Comparison of ENCODE assay signal across 34 mouse cellular contexts in the genomic region with DNA sequence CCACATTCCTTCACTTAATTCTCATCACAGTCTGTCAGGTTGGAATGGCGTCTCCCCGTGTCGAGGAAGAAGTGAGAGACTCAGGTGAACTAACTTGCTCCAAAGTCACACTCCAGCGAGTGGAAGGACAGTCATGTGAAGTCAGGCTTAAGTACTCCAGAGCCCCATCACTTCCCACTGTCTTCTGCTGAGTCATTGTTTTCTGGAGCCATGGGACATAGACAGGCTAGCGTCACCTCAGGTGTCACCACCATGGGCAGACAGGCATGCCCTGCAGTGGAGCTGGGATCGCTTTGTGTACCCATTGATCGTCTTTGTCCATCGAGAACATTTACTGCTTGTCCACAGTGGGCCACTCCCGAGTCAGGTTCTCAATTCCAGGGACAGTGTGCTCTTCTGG. TPM values are rescaled to one million over a fixed set of nuclear protein-coding genes. Genes with fewer than 3 reads are reported as not detected.
"Had no signal": no experiment of that assay in that cellular context is flagged by ENCODE, and none has a peak within 500 bp of the region (broad histone marks: within the 10 kb centered on the region; RNA-seq: fewer than 3 reads in every experiment).

No protein-coding gene starts in this region.

- DNase-seq: layer of hippocampus, postnatal 36 days; left cerebral cortex, postnatal 4 days; lung, adult 18-20 months; lung, adult 2 months; lung, embryonic 14.5 days; lung, postnatal 10 days; lung, postnatal 14 days; lung, postnatal 36 days; lung, postnatal 4 days; midbrain, embryonic 14.5 days had no signal

- H3K27ac ChIP-seq: left cerebral cortex, adult 2 months; limb, embryonic 10.5 days; limb, embryonic 12.5 days; limb, embryonic 13.5 days; limb, embryonic 15.5 days; lung, embryonic 15.5 days; macrophage; midbrain, embryonic 10.5 days; midbrain, embryonic 12.5 days; midbrain, embryonic 13.5 days; midbrain, embryonic 15.5 days; neural tube, embryonic 12.5 days; neural tube, embryonic 13.5 days had no signal

- H3K4me2 ChIP-seq: limb, embryonic 12.5 days; limb, embryonic 13.5 days; limb, embryonic 15.5 days; lung, embryonic 14.5 days; lung, embryonic 15.5 days; midbrain, embryonic 11.5 days; midbrain, embryonic 12.5 days; midbrain, embryonic 13.5 days; midbrain, embryonic 15.5 days; neural tube, embryonic 12.5 days; neural tube, embryonic 13.5 days had no signal

- H3K27me3 ChIP-seq: limb, embryonic 12.5 days; limb, embryonic 13.5 days; limb, embryonic 15.5 days; lung, embryonic 15.5 days; midbrain, embryonic 12.5 days; midbrain, embryonic 15.5 days; neural tube, embryonic 12.5 days; neural tube, embryonic 13.5 days had no signal

- ATAC-seq: lung, postnatal 0 days; midbrain, embryonic 13.5 days; midbrain, embryonic 15.5 days; midbrain, embryonic 16.5 days had no signal

- H3K9me3 ChIP-seq: limb, embryonic 10.5 days; limb, embryonic 13.5 days; limb, embryonic 15.5 days; lung, embryonic 15.5 days; megakaryocyte, embryonic 14.5 days; midbrain, embryonic 12.5 days; midbrain, embryonic 13.5 days; midbrain, embryonic 15.5 days; neural tube, embryonic 12.5 days; neural tube, embryonic 13.5 days had no signal

- H3K9ac ChIP-seq: limb, embryonic 12.5 days; limb, embryonic 13.5 days; limb, embryonic 15.5 days; lung, embryonic 14.5 days; lung, embryonic 15.5 days; midbrain, embryonic 12.5 days; midbrain, embryonic 13.5 days; midbrain, embryonic 15.5 days; neural tube, embryonic 12.5 days; neural tube, embryonic 13.5 days had no signal

- H3K4me3 ChIP-seq: left cerebral cortex, adult 2 months; limb, embryonic 10.5 days; limb, embryonic 12.5 days; limb, embryonic 13.5 days; limb, embryonic 15.5 days; lung, embryonic 15.5 days; megakaryocyte, embryonic 14.5 days; midbrain, embryonic 10.5 days; midbrain, embryonic 12.5 days; midbrain, embryonic 13.5 days; midbrain, embryonic 15.5 days; myocyte; neural tube, embryonic 12.5 days; neural tube, embryonic 13.5 days had no signal

- H3K36me3 ChIP-seq: limb, embryonic 15.5 days; lung, embryonic 15.5 days; midbrain, embryonic 12.5 days; midbrain, embryonic 13.5 days; midbrain, embryonic 15.5 days; neural tube, embryonic 12.5 days; neural tube, embryonic 13.5 days had no signal

RNA-seq across cellular contexts. Expression of a gene that starts 9.3 kb away (rescaled TPM):
- polyA plus RNA-seq: limb, embryonic 10.5 days; limb, embryonic 11.5 days; limb, embryonic 12.5 days; limb, embryonic 13.5 days; limb, embryonic 14.5 days; limb, embryonic 15.5 days; liver, adult 2 months; lung, adult 2 months; lung, embryonic 14.5 days; lung, embryonic 15.5 days; lung, embryonic 16.5 days; lung, postnatal 0 days; macrophage; midbrain, embryonic 10.5 days; midbrain, embryonic 11.5 days; midbrain, embryonic 12.5 days; midbrain, embryonic 13.5 days; midbrain, embryonic 14.5 days; midbrain, embryonic 15.5 days; midbrain, embryonic 16.5 days; midbrain, postnatal 0 days; myocyte; neural tube, embryonic 11.5 days; neural tube, embryonic 12.5 days; neural tube, embryonic 13.5 days had no signal
